Mouse (Mus musculus) CH12.LX (cell line): Measurements from ENCODE around the gene 2300002M23Rik.

Experiments
- CTCF ChIP-seq, 2 experiments: IDR thresholded peaks in 1 of 2; conservative IDR thresholded peaks in 1 of 2; 2 replicates each; pipeline ENCODE4 v1.5.1; 2011 to 2012; ENCODE audit warnings: low read depth in 2 of 2, low read length in 2 of 2, improper control_type of control experiment in 1 of 2, inconsistent platforms in 1 of 2, mild to moderate bottlenecking in 1 of 2, moderate library complexity in 1 of 2
- EP300 ChIP-seq: IDR thresholded peaks from 2 replicates; pipeline ENCODE4 v1.6.1; 2011; ENCODE audit warnings: low read length, improper control_type of control experiment
- MAFK ChIP-seq: IDR thresholded peaks from 2 replicates; pipeline ENCODE4 v1.6.1; 2011; ENCODE audit warnings: low read length, improper control_type of control experiment; ENCODE audit not compliant: insufficient replicate concordance
- MYC ChIP-seq: IDR thresholded peaks from 2 replicates; pipeline ENCODE4 v1.6.1; 2011; ENCODE audit warnings: low read depth, mild to moderate bottlenecking, improper control_type of control experiment, low read length
- TCF12 ChIP-seq: IDR thresholded peaks from 2 replicates; pipeline ENCODE4 v1.6.1; 2014; ENCODE audit warnings: low read depth, mild to moderate bottlenecking, inconsistent platforms, low read length, improper control_type of control experiment

- TF ChIP-seq EP300 (no peak), MYC (0 out of 2 replicates have a peak, but pooled peaks have one; percentile 39), TCF12 (no peak), CTCF (conservative IDR thresholded peaks at IDR 0.05 in 1 of 2, IDR thresholded peaks at IDR 0.05 in 1 of 2; ENCODE audit: low read depth in 2 of 2, low read length in 2 of 2) (peak; percentile 81 to 97), MAFK (no peak)
These were observed 23.4 kb downstream of the 2300002M23Rik start for GRCm38 (mm10) chr17:35590410-35591218.
